Mouse (Mus musculus): Measurements from ENCODE around the gene Cysrt1.

Gene Cysrt1

GRCm38 (mm10) chr2:25242101-25242506 lies at the start of gene Cysrt1, which contains the start of gene Rnf208:
TSS of gene Cysrt1 (minus strand) at chr2:25242452.
TSS of gene Rnf208 (plus strand) at chr2:25242255.
- DNase-seq = no peak

- DNase-seq = no peak
Observed at GRCm38 (mm10) chr2:25291184-25292053, 49.2 kb upstream of the Cysrt1 start.

- DNase-seq = no peak
Observed at GRCm38 (mm10) chr2:25290816-25291130, 48.5 kb upstream of the Cysrt1 start.

DNA sequence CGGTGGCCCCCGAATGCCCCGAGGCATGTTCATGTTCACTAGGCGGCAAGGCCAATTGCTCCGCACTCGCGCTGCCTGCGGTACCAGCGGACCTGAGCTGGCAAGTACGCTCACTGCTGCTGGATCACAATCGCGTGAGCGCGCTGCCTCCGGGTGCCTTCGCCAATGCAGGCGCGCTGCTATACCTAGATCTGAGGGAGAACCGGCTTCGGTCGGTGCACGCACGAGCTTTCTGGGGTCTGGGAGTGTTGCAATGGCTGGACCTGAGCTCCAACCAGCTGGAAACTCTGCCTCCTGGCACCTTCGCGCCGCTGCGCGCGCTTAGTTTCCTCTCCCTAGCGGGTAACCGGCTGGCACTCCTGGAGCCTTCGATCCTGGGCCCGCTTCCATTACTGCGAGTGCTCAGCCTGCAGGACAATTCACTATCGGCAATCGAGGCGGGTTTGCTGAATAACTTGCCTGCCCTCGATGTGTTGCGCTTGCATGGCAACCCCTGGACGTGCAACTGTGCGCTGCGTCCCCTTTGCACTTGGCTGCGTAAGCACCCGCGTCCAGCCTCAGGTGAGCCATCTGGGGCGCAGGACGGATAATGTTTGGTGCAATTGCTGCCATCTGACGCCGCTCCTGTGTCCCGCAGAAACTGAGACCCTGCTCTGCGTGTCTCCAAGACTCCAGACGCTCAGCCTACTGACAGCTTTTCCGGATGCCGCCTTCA lies 48.0 kb upstream of the Cysrt1 start:
- no peak for DNase-seq

DNA sequence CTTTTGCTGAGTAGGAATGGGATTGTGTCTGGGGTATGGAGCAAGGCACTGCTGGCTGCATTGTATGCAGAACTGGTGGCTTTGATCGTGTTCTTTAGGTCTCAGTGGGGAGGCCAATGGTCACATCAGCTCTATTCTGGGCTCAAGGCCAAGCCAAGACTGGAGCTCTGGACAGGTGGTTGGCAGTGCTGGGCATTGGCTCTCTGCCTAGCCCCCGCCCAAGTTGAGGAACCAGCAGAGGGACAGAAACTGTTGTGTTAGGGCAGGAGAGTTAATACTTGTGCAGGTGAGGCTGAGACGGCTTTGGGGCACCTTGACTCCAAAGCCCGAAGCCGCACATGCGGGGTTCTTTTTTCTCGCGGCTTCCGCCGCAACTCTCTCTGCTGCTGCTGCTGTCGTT lies 47.4 kb upstream of the Cysrt1 start, which contains the start of gene Lrrc26:
TSS of gene Lrrc26 (plus strand) at position 265 of the 400 bp plus-strand sequence.
- no peak for DNase-seq

DNA sequence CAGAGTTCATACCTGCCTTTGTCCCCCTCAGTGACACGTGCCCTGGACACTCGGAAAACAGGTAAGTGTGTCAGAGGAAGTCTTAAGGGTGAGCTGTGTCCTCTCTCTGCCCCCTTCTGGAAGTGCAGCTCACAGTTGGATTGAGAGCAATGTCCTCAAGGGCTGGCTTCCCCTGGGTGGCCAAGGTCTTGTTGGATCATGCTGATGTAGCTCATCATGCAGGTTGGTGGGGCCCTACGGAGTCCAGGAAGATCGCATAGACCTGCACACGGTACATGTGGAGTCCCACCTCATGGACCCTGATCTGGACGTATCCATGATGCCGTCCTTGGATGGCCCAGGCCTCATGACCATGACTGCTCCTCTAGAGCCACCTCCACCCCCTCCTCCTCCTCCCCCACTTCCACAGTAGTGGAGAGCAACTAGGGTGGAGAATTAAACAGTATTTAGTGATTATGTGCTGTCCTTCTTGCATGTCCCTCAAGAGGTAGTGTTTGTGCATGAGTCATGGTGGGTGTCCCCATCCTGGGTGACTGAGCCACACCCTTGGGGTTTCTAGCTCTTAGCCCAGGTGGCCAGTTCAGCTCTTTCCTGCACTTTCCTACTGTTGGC lies 46.6 kb upstream of the Cysrt1 start:
- no peak for DNase-seq

DNA sequence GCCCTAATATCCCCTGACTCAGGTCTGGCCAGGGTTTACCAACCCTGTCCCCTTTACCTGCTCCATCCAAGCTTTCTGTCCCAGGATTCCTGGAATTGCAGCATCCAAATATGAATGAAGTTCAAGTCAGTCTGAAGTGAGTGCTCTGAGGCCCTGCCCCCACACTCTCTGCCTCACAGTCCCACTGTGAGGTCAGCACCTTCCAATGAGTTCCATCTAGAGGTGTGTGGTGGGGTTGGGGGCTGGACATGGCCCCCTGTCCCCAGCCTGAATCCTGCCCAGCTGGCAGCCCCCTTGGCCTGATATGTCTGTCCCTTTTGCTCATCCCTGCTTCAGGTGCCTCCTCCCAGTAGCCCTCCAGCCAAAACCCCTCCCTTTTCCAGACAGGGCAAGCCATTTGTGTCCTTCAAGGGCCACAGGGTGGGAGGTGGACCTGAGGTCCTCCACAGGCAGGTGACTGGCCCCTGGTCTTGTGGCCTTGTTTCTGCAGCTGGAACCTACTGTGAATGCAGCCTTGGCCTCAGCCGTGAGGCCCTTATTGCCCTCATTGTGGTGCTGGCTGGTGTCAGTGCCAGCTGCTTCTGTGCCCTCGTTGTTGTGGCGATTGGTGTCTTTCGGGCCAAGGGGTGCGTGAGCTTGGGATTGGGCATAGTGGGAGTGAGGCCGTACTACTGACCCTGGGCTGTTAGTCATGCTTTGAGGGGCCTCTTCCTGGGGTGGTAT lies 45.8 kb upstream of the Cysrt1 start, which contains the start of gene Tmem210:
TSS of gene Tmem210 (plus strand) at position 219 of the 723 bp plus-strand sequence.
- DNase-seq = no peak

- DNase-seq = no peak
Observed at GRCm38 (mm10) chr2:25286837-25287636, 44.8 kb upstream of the Cysrt1 start.

DNA sequence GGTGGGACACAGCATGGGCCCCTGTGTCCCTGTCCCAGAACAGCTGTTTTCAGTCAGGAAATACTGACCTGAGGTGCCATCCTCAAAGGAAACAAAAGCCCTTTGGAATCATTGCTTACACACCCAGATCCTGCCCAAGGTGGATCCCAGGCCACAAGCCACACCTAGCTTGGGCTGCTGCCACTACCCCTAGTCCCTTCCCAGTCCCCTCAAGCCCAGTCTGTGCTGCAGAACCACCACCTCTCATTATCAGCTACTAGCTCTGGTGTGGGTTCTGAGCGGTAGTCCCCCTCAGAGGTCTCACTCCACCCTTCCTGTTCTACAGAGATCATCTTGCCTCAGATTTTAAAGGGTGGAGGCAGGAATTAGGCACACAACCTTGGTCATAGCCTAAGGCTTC lies 44.1 kb upstream of the Cysrt1 start:
- DNase-seq = no peak

DNA sequence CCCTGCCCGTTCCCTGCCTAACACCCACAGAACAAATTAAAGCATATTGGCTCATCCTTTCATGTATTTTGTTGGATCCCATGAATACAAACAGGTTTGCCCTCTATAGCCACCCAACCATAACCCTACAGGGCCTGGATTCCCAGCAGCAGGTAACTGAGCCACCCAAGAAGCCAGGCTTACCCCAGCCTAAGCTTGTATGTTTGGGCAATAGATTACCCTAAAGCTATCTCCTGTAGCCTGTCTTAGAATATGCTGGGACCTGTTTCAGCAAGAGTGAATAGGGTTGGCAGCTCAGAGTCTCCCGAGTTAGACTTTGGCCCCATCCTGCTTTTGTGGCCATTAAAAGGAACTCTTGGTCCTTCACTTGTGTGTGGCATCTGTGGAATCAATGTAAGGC lies 43.3 kb upstream of the Cysrt1 start:
- DNase-seq = no peak

GRCm38 (mm10) chr2:25278928-25279882 lies 37.0 kb upstream of the Cysrt1 start:
- DNase-seq = peak; percentile 91

DNA sequence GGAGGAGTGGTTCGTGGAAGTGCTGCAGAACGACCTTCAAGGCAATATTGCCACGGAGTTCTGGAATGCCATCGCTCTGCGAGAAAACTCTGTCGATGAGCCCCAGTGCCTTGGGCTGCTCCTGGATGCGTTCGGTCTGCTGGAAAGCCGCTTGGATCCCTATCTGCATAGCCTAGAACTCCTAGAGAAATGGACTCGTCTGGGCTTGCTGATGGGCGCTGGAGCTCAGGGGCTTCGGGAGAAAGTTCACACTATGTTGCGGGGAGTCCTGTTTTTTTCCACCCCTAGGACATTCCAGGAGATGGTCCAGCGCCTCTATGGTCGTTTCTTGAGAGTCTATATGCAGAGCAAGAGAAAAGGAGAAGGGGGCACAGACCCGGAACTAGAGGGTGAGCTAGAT lies 30.8 kb upstream of the Cysrt1 start:
- peak; percentile 91 for DNase-seq

DNA sequence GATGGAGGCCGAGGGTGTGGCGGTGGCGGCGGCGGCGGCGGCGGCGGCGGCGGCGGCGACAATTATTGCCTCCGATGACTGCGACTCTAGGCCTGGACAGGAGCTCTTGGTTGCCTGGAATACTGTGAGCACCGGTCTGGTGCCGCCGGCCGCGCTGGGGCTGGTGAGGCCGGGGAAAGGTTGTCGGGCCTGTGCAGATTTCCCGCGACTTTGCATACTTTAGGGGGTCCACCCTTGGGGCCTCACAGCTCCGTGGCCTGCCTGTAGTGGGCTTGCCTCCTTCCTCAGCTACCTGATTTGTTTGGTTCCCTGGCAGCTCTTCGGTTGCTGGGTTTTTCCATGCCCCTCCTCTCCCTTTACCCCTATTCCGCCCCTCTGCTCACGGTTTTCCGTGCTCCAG lies 30.3 kb upstream of the Cysrt1 start:
- no peak for DNase-seq

GRCm38 (mm10) chr2:25271827-25272511 lies 29.7 kb upstream of the Cysrt1 start, which contains the start of the genes Ssna1 and Anapc2:
TSS of gene Ssna1 (minus strand) at chr2:25272438.
TSS of gene Anapc2 (plus strand) at chr2:25272478.
- DNase-seq = peak; percentile 99

DNA sequence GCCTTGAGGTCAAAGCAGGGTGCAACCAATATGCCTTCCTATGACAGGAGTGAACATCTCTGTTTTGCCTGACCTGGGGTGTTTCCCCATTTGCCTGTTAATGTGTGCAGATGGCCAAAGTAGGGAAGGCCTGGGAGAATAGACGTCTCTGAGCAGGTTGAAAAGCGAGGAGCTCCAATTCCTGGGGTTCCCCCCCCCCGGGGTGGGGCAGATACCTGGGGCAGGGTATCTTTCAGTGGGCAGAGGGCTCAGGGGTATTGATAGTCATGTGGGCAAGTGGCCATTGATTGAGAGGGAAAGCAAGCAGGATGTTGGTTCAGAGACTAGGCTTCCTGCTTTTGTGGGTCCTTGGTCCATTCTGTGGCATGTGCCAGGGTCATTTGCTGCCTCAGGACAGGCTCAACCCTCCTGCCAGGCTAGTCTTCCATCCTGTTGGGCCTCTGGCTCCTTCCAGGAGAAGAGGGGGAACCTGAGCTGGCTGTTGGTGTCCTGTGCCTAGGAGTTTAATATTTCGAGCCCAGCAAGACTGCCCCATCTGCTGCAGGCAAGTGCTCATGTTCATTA lies 25.6 kb upstream of the Cysrt1 start:
- no peak for DNase-seq

DNA sequence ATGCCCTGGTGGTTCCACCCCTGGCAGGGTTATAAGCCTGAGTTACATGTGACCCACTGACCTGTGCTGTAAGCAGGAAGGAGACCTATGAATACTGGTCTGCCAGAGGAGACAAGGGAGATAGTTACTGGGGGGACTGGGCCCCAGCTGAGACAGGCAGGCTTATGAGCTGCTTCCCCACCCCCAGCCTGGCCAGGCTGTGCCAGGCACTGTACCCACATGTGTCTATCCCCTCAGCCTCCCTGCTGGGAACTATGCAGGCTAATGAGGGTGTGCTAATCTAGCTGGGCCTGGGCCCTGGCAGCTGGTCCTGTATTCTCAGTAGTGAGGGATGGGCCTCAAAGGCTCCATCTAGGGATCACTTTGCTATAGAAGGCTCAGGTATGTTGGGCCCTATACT lies 25.0 kb upstream of the Cysrt1 start:
- no peak for DNase-seq

DNA sequence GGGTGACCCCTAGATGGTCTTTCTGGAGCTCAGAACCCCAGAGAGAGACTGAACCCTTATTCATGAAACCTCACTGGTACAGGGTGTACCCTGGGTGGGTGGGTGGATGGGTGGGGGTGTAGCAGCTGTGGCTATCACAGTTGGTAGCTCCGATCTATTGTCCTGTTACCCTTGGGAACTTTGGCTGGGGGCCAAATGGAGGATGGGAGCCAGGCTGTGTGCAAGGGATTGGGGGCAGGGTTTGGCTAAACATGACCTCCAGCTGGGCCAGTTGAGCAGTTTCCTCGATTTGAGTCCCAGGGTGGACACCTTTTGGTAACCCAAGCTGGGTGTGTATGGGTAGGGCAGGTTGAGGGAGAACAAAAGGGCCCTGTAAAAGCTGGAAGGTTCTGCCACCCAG lies 24.5 kb upstream of the Cysrt1 start:
- peak; percentile 96 for DNase-seq

DNA sequence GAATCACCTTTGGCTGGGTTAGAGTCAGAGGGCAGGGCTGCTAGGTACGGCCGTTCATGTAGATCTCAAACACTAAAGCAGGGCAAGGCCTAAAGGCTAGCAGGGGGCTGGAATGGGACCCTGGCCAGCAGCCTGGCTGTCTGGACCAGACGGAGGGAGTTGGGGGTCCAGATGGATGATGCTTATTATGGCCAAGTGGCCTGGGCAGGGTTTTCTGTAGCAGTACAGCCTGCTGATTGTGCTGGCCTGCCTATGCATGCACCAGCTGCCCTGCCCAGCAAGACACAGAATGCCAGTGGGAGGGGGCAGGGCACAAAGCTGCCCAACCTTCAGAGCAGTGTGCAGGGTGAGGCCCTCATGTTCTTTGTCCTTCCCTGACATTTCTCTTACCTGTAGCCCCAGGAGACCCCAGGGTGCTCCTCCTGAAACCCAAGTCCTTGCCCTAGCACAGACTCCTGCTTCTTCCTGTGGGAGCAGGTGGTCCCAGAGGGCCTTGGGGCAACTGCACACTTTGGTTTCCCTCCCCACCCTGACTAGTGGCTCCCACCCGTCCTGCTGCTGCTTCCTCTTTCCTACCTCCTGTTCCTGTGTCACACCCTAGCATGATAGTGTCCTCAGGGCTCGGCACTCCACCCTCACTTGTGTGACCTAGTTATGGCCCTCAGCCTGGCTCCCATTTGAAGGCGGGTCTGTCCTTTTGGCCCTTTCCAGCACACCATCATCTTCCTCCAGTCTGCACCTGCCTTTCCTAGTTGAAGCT lies 23.8 kb upstream of the Cysrt1 start:
- DNase-seq = peak; percentile 98

DNA sequence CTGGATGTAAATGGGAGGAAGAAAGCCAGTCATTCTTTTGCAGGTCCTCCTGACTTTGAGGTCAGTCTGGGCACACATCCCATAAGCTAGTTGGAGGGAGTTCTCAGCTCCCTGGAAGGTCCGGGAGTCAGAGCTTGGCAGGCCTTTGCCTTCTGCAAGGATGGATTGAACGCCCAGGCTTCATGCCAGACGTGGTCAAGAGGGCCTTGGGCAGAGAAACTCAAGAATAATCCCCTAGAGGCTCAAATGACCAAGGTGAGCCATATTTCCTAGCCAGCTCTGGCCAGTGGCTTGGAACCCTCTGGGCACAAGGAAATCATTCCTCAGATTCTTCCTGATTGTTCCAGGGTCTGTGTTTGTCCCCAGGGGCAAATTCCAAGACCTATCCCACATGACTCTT lies 22.6 kb upstream of the Cysrt1 start:
- DNase-seq = no peak

All from heart, adult 11 months (tissue).